Mouse (Mus musculus) 3134 (cell line): ENCODE measurements around the gene Ube2z.
A peak's percentile ranks its signal among the peaks of the same experiment; 100 is the strongest.

Experiments
- DNase-seq: peaks from one replicate; pipeline ENCODE4 v3.0.0-alpha.2; 2011; ENCODE audit warnings: low spot score; ENCODE audit not compliant: insufficient read length; ENCODE audit errors: extremely low read depth

Ube2z gene

GRCm38 (mm10) chr11:96008827-96009226 is 56.4 kb downstream of the Ube2z start:
- no peak for DNase-seq

- no peak for DNase-seq
Measured at GRCm38 (mm10) chr11:96007516-96008235, 57.5 kb downstream of the Ube2z start.

GRCm38 (mm10) chr11:96006852-96007515 is 58.2 kb downstream of the Ube2z start:
- no peak for DNase-seq

- DNase-seq = no peak
Measured at GRCm38 (mm10) chr11:96006367-96006851, 58.8 kb downstream of the Ube2z start.

- peak; percentile 66 for DNase-seq
Measured at GRCm38 (mm10) chr11:96005403-96006271, 59.6 kb downstream of the Ube2z start, which contains the start of gene Igf2bp1. Gene Igf2bp1, minus strand, starts transcription at chr11:96005940.

- DNase-seq = no peak
Measured at GRCm38 (mm10) chr11:96004793-96005402, 60.3 kb downstream of the Ube2z start.

GRCm38 (mm10) chr11:96003969-96004792 is 61.0 kb downstream of the Ube2z start:
- DNase-seq = no peak

GRCm38 (mm10) chr11:96003100-96003900 is 61.9 kb downstream of the Ube2z start:
- no peak for DNase-seq
